Mouse (Mus musculus) hindbrain, embryonic 11.5 days (tissue): ENCODE measurements at regions not wholly inside any gene's neighbourhood (a gene's known extent, or its start where the extent isn't known, plus 50 kb on each side); places are given as distances from the start of the nearest gene placed in this dataset.

Source experiments
- ATAC-seq: fragments of 200-750 bp; cut with Nextera tagmentation; 2 replicates; pipeline ENCODE4 v1.8.0; 2017; ENCODE audit warnings: mild to moderate bottlenecking, moderate TSS enrichment, moderate library complexity; ENCODE audit not compliant: low FRiP score
- DNase-seq: peaks from one replicate; pipeline ENCODE4 v3.0.0-alpha.2; 2015; ENCODE audit warnings: low spot score
- H3K27ac ChIP-seq: fragments of 300-500 bp; sonication (generic); 2 replicates; pipeline ENCODE4 v1.5.1; 2014; ENCODE audit warnings: mild to moderate bottlenecking, low read depth, low read length
- H3K27me3 ChIP-seq: fragments of 300-500 bp; sonication (generic); 2 replicates; pipeline ENCODE4 v1.6.1; 2014; ENCODE audit warnings: mild to moderate bottlenecking, low read length, moderate library complexity, mixed read lengths; ENCODE audit not compliant: control insufficient read depth, insufficient read depth
- H3K36me3 ChIP-seq: fragments of 300-500 bp; sonication (generic); 2 replicates; pipeline ENCODE4 v1.6.1; 2014; ENCODE audit warnings: mild to moderate bottlenecking, low read length, moderate library complexity, mixed read lengths; ENCODE audit not compliant: control insufficient read depth, insufficient read depth
- H3K4me1 ChIP-seq: fragments of 300-500 bp; sonication (generic); replicated peaks from 2 replicates; pipeline ENCODE4 v1.6.1; 2014; ENCODE audit warnings: low read length, mixed read lengths; ENCODE audit not compliant: control insufficient read depth, insufficient read depth
- H3K4me2 ChIP-seq: fragments of 300-500 bp; sonication (generic); replicated peaks from 2 replicates; pipeline ENCODE4 v1.6.1; 2014; ENCODE audit warnings: mild to moderate bottlenecking, low read depth, low read length
- H3K4me3 ChIP-seq: fragments of 300-500 bp; sonication (generic); 2 replicates; pipeline ENCODE4 v1.5.1; 2014; ENCODE audit warnings: low read depth, low read length
- H3K9ac ChIP-seq: fragments of 300-500 bp; sonication (generic); 2 replicates; pipeline ENCODE4 v1.6.1; 2014; ENCODE audit warnings: low read depth, low read length
- H3K9me3 ChIP-seq: fragments of 300-500 bp; sonication (generic); 2 replicates; pipeline ENCODE4 v1.6.1; 2016; ENCODE audit warnings: low read length; ENCODE audit not compliant: control insufficient read depth
- WGBS: fragments of 180-500 bp; shearing (Covaris S2); extraction: QIAGEN DNeasy Blood & Tissue Kit; methylation state at CpG from one replicate; pipeline ENCODE4 v1.1.7; 2014; 5-methylcytosine and 5-hydroxymethylcytosine counted together

DNA sequence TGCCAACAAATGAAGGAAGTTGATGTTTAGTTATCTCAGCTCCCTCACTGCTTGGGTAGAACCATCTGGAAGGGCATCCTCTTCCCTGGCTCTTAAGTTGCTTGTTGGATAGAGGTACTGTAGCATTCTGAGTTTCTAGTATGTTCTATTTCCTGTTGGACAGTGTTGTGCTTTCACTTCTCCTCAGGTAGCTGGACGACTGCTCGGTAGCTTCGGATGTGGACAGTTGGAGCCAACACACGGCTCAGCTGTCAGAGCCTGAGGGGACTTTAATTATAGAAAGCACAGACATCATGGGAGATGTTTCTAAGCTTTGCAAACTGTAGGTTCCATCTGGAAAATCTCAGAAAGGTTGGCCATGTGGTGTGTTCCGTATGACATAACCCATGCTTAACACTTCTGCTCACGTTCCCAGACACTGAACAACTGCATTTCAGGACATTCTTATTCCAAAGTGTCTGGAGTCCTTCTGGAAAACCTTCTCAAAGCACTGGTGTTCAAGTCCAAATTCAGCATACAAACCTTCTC lies 233.8 kb upstream of the Lrtm1 start:
- Histone ChIP-seq H3K36me3 (no peaks in the 10 kb centered on the region), H3K4me3 (no peak overlapping the region), H3K4me2 (no peak overlapping the region), H3K9me3 (no peaks in the 10 kb centered on the region), H3K27ac (no peak overlapping the region), H3K4me1 (no peaks in the 10 kb centered on the region), H3K9ac (no peak overlapping the region), H3K27me3 (no peaks in the 10 kb centered on the region)
- DNase-seq (no peak), ATAC-seq (no peak)
- 83% methylated on average over 6 of the region's 6 CpGs for WGBS

- Histone ChIP-seq H3K4me3 (no peak overlapping the region), H3K9ac (no peak overlapping the region), H3K4me1 (no peaks in the 10 kb centered on the region), H3K36me3 (no peaks in the 10 kb centered on the region), H3K27me3 (no peaks in the 10 kb centered on the region), H3K9me3 (no peaks in the 10 kb centered on the region), H3K4me2 (no peak overlapping the region), H3K27ac (no peak overlapping the region)
- no peak for ATAC-seq
- DNase-seq: no peak
- 2% methylated on average over 4 of the region's 4 CpGs for WGBS
Measured at GRCm38 (mm10) chr14:28798290-28798689, 219.7 kb upstream of the Lrtm1 start.

- no peaks in the 10 kb centered on the region for H3K9me3 ChIP-seq
- ATAC-seq: no peak
- H3K36me3 ChIP-seq: no peaks in the 10 kb centered on the region
- H3K4me2 ChIP-seq: no peak overlapping the region
- H3K4me1 ChIP-seq: no peaks in the 10 kb centered on the region
- no peak overlapping the region for H3K4me3 ChIP-seq
- no peaks in the 10 kb centered on the region for H3K27me3 ChIP-seq
- no peak for DNase-seq
- WGBS: 78% methylated on average over 4 of the region's 4 CpGs
- no peak overlapping the region for H3K9ac ChIP-seq
- H3K27ac ChIP-seq: no peak overlapping the region
Measured at GRCm38 (mm10) chr14:28801681-28802080, 216.3 kb upstream of the Lrtm1 start.

DNA sequence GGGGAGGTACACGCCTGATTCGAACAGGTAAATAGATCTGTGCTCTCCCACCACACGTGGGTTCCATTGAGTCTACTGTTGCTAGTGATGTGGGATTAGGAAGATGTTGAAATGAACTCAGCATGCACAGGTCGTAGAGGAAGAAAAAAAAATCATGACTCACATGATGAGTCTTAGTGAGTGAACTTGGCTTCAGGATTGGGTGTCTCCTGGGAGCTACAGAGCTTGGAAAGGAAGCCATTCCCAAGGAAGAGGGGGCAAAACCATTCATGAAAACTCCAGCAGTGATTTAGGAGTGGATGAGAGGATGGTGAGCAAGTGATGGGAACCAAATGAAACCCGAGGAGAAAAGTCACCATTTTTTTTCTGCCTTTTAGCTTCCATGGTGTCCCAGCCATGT lies 215.9 kb upstream of the Lrtm1 start:
- no peak for DNase-seq
- Histone ChIP-seq H3K9me3 (no peaks in the 10 kb centered on the region), H3K36me3 (no peaks in the 10 kb centered on the region), H3K27me3 (no peaks in the 10 kb centered on the region), H3K4me3 (no peak overlapping the region), H3K27ac (no peak overlapping the region), H3K9ac (no peak overlapping the region), H3K4me1 (no peaks in the 10 kb centered on the region), H3K4me2 (no peak overlapping the region)
- ATAC-seq: no peak
- 84% methylated on average over 5 of the region's 5 CpGs for WGBS

- Histone ChIP-seq H3K9ac (no peak overlapping the region), H3K27ac (no peak overlapping the region), H3K9me3 (no peaks in the 10 kb centered on the region), H3K4me1 (no peaks in the 10 kb centered on the region), H3K27me3 (no peaks in the 10 kb centered on the region), H3K4me3 (no peak overlapping the region), H3K4me2 (no peak overlapping the region), H3K36me3 (no peaks in the 10 kb centered on the region)
- no peak for DNase-seq
- no peak for ATAC-seq
- WGBS: 86% methylated on average over 4 of the region's 4 CpGs
Measured at GRCm38 (mm10) chr14:28808094-28808493, 209.9 kb upstream of the Lrtm1 start.

DNA sequence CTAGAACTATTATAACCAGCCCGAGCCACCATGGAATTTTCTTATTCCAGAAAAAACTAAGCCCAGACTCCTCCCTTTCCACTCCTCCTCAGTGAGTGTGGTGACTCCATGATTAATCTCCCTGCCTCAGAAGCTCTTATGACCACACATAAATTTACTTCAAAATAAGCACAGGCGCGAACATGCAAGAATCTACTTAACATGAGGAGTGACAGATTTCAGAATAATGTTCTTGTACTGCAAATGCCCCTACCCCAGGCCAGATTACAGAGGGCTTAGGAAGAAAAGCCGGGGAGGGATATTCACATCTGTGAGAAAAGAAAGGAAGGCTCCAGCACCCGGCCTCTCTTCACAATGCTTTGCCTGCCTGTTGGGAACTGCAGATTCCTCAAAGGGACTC lies 208.7 kb upstream of the Lrtm1 start:
- Histone ChIP-seq H3K4me3 (no peak overlapping the region), H3K27me3 (no peaks in the 10 kb centered on the region), H3K36me3 (no peaks in the 10 kb centered on the region), H3K9ac (no peak overlapping the region), H3K4me1 (no peaks in the 10 kb centered on the region), H3K9me3 (no peaks in the 10 kb centered on the region), H3K27ac (no peak overlapping the region), H3K4me2 (no peak overlapping the region)
- peak; percentile 17; the same call in 1 of the 2 replicates for ATAC-seq
- no peak for DNase-seq
- WGBS: 46% methylated on average over 5 of the region's 5 CpGs

DNA sequence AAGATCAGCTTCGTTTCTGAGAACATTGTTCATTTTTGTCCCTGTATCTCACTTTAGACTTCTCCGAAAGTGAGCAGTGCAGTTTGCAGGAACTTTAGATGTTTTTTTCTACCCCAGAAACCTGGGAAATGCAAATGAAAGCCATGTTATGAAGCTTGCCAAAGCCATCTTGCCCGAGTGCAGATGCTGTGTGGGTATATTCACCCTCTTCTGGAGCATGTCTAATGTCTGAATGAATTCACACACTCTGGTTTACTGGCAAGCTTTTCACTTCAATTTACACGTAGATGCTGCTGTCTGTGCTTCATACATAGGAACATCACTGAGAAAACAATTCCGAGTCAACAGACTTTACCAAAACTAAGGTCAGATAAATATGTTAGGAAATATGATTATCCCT lies 197.0 kb upstream of the Lrtm1 start:
- H3K4me3 ChIP-seq: no peak overlapping the region
- H3K4me1 ChIP-seq: no peaks in the 10 kb centered on the region
- no peaks in the 10 kb centered on the region for H3K9me3 ChIP-seq
- H3K36me3 ChIP-seq: no peaks in the 10 kb centered on the region
- H3K27me3 ChIP-seq: no peaks in the 10 kb centered on the region
- H3K9ac ChIP-seq: no peak overlapping the region
- 79% methylated on average over 5 of the region's 5 CpGs for WGBS
- no peak overlapping the region for H3K4me2 ChIP-seq
- ATAC-seq (no peak), DNase-seq (no peak)
- H3K27ac ChIP-seq: no peak overlapping the region

DNA sequence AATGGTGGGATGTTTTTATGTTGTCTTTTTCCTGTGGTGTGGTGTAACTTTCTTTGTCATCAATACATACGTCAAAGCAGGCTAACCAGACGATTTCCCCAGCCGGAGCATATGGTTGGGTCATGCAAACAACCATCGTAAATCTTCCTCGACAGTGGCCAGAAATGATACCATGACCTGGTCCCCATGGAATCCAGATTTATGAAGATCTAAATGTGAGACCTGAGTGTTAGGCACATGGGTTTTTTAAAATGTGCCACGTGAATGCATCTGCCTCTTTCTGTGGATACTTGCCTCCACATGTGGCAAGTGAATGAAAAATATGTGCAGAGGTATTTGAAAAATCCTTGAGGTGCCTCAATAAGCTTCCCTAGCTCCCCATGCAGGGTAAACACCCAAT lies 190.8 kb upstream of the Lrtm1 start:
- ATAC-seq: no peak
- 63% methylated on average over 6 of the region's 6 CpGs for WGBS

GRCm38 (mm10) chr14:28837117-28837516 lies 180.9 kb upstream of the Lrtm1 start:
- no peaks in the 10 kb centered on the region for H3K4me1 ChIP-seq
- H3K27me3 ChIP-seq: no peaks in the 10 kb centered on the region
- DNase-seq (no peak), ATAC-seq (no peak)
- no peak overlapping the region for H3K4me2 ChIP-seq
- H3K36me3 ChIP-seq: no peaks in the 10 kb centered on the region
- no peak overlapping the region for H3K27ac ChIP-seq
- no peaks in the 10 kb centered on the region for H3K9me3 ChIP-seq
- no peak overlapping the region for H3K4me3 ChIP-seq
- no peak overlapping the region for H3K9ac ChIP-seq

More for the DNA sequence above, 190.8 kb upstream of the Lrtm1 start:
- Histone ChIP-seq H3K4me3 (no peak overlapping the region), H3K36me3 (no peaks in the 10 kb centered on the region), H3K4me2 (no peak overlapping the region), H3K27ac (no peak overlapping the region), H3K27me3 (no peaks in the 10 kb centered on the region), H3K4me1 (no peaks in the 10 kb centered on the region), H3K9ac (no peak overlapping the region), H3K9me3 (no peaks in the 10 kb centered on the region)
- no peak for DNase-seq
